Mouse (Mus musculus) myocyte (in vitro differentiated cells): ENCODE measurements around the gene Racgap1. TPM values are rescaled to one million over a fixed set of nuclear protein-coding genes. Genes with fewer than 3 reads are reported as not detected.

Experiments
- H3K27me3 ChIP-seq: one replicate; pipeline ENCODE4 v1.6.1; 2011; ENCODE audit not compliant: control insufficient read depth, insufficient read depth, insufficient read length
- H3K36me3 ChIP-seq: one replicate; pipeline ENCODE4 v1.6.1; 2011; ENCODE audit not compliant: control insufficient read depth, insufficient read depth
- H3K4me2 ChIP-seq: one replicate; pipeline ENCODE4 v1.6.1; 2011; ENCODE audit warnings: low read depth, control low read depth
- H3K4me3 ChIP-seq: one replicate; pipeline ENCODE4 v1.5.1; 2011; ENCODE audit warnings: mild to moderate bottlenecking, control low read depth, moderate library complexity
- H3K79me2 ChIP-seq: one replicate; pipeline ENCODE4 v1.6.1; 2011; ENCODE audit not compliant: control insufficient read depth, insufficient read depth
- H3ac ChIP-seq: one replicate; pipeline ENCODE4 v1.6.1; 2011; ENCODE audit not compliant: control insufficient read depth, insufficient read length
- CEBPB ChIP-seq: IDR thresholded peaks from 2 replicates; pipeline ENCODE4 v1.6.1; 2011; ENCODE audit warnings: mild to moderate bottlenecking, moderate library complexity; ENCODE audit not compliant: poor library complexity, insufficient read depth, severe bottlenecking
- E2F4 ChIP-seq: IDR thresholded peaks from one replicate; pipeline ENCODE4 v1.6.1; 2011; ENCODE audit warnings: mild to moderate bottlenecking, control low read depth, moderate library complexity; ENCODE audit not compliant: insufficient read depth
- MAX ChIP-seq: IDR thresholded peaks from one replicate; pipeline ENCODE4 v1.6.1; 2011; ENCODE audit warnings: low read depth, mild to moderate bottlenecking, control low read depth
- MYOD1 ChIP-seq, 3 experiments: IDR thresholded peaks; one replicate each; pipeline ENCODE4 v1.6.1; 2011; ENCODE audit warnings: control low read depth in 2 of 3, low read depth in 2 of 3, mild to moderate bottlenecking in 2 of 3, moderate library complexity in 1 of 3; ENCODE audit not compliant: insufficient read length in 2 of 3, control insufficient read depth in 1 of 3
- MYOG ChIP-seq, 3 experiments: IDR thresholded peaks; one replicate each; pipeline ENCODE4 v1.6.1; 2011; ENCODE audit warnings: control low read depth in 2 of 3, low read depth in 2 of 3, mild to moderate bottlenecking in 2 of 3; ENCODE audit not compliant: insufficient read length in 2 of 3, control insufficient read depth in 1 of 3, insufficient read depth in 1 of 3
- POLR2A ChIP-seq: IDR thresholded peaks from one replicate; pipeline ENCODE4 v1.6.1; 2011; ENCODE audit warnings: low read depth, mild to moderate bottlenecking, control low read depth, moderate library complexity; ENCODE audit not compliant: insufficient read length
- POLR2AphosphoS2 ChIP-seq: IDR thresholded peaks from one replicate; pipeline ENCODE4 v1.6.1; 2011; ENCODE audit warnings: low read depth, control low read depth; ENCODE audit not compliant: insufficient read length
- REST ChIP-seq: IDR thresholded peaks from one replicate; pipeline ENCODE4 v1.6.1; 2011; ENCODE audit warnings: mild to moderate bottlenecking, control low read depth, moderate library complexity; ENCODE audit not compliant: insufficient read depth, insufficient read length
- SRF ChIP-seq: IDR thresholded peaks from one replicate; pipeline ENCODE4 v1.6.1; 2011; ENCODE audit warnings: low read depth; ENCODE audit not compliant: control insufficient read depth, insufficient read length
- TCF12 ChIP-seq: IDR thresholded peaks from one replicate; pipeline ENCODE4 v1.6.1; 2011; ENCODE audit warnings: mild to moderate bottlenecking, control low read depth; ENCODE audit not compliant: poor library complexity, insufficient read depth, severe bottlenecking
- TCF3 ChIP-seq: IDR thresholded peaks from one replicate; pipeline ENCODE4 v1.6.1; 2011; ENCODE audit warnings: low read depth, control low read depth; ENCODE audit not compliant: insufficient read length
- USF1 ChIP-seq: IDR thresholded peaks from one replicate; pipeline ENCODE4 v1.6.1; 2011; ENCODE audit warnings: low read depth, mild to moderate bottlenecking, control low read depth, moderate library complexity
- polyA plus RNA-seq: library from polyadenylated mRNA; unstranded; fragments of >200 nt; fragmentation: generic; extraction: Trizol; gene quantifications from one replicate; pipeline ENCODE4 v1.2.1, GENCODE M21; 2012; ENCODE audit warnings: missing spikeins

The Racgap1 gene
- polyA plus RNA-seq, 1 experiment, result 99.0 TPM

GRCm38 (mm10) chr15:99602206-99602820 lies 49.1 kb downstream of the Racgap1 start:
- no peak overlapping the region for H3K4me2 ChIP-seq
- no peak for TF ChIP-seq MYOG (IDR thresholded peaks at IDR 0.05; ENCODE audit: control insufficient read depth in 1 of 3, insufficient read depth in 1 of 3, insufficient read length in 2 of 3, low read depth in 2 of 3)
- no peak for TF ChIP-seq E2F4
- H3K27me3 ChIP-seq, result peaks cover 11% of the 10 kb centered on the region

GRCm38 (mm10) chr15:99601823-99602120 lies 49.7 kb downstream of the Racgap1 start:
- no peak overlapping the region for H3K4me3 ChIP-seq
- TF ChIP-seq TCF3, result no peak
- no peak for TF ChIP-seq MYOD1 (IDR thresholded peaks at IDR 0.05; ENCODE audit: control insufficient read depth in 1 of 3, insufficient read length in 2 of 3, low read depth in 2 of 3)
- no peak for TF ChIP-seq USF1
- TF ChIP-seq POLR2AphosphoS2, result no peak
- TF ChIP-seq SRF, result no peak
- no peak for TF ChIP-seq POLR2A
- no peak for TF ChIP-seq TCF12
- no peak for TF ChIP-seq E2F4
- no peak for TF ChIP-seq MAX
- TF ChIP-seq REST, result no peak
- TF ChIP-seq MYOG (IDR thresholded peaks at IDR 0.05; ENCODE audit: control insufficient read depth in 1 of 3, insufficient read depth in 1 of 3, insufficient read length in 2 of 3, low read depth in 2 of 3), result no peak
- TF ChIP-seq CEBPB, result no peak
- H3K36me3 ChIP-seq, result no peaks in the 10 kb centered on the region
- H3K27me3 ChIP-seq, result peaks cover 11% of the 10 kb centered on the region
- no peak overlapping the region for H3K4me2 ChIP-seq
- no peak overlapping the region for H3ac ChIP-seq
- H3K79me2 ChIP-seq, result no peaks in the 10 kb centered on the region

More at GRCm38 (mm10) chr15:99602206-99602820, 49.1 kb downstream of the Racgap1 start:
- Histone ChIP-seq H3K79me2 (no peaks in the 10 kb centered on the region), H3K36me3 (no peaks in the 10 kb centered on the region), H3K4me3 (no peak overlapping the region), H3ac (no peak overlapping the region)

- H3K4me3 ChIP-seq, result no peak within 1 kb of the TSS
- H3K79me2 ChIP-seq, result no peaks in the 10 kb centered on the region
- no peaks in the 10 kb centered on the region for H3K36me3 ChIP-seq
- H3ac ChIP-seq, result no peak within 1 kb of the TSS
- H3K27me3 ChIP-seq, result peaks cover 11% of the 10 kb centered on the region
- H3K4me2 ChIP-seq, result no peak within 1 kb of the TSS
- no peak for TF ChIP-seq MAX
- TF ChIP-seq TCF3, result no peak
- no peak for TF ChIP-seq TCF12
These were observed 50.3 kb downstream of the Racgap1 start, which contains the start of gene Aqp6 for GRCm38 (mm10) chr15:99600986-99601822. Gene Aqp6 (plus strand): TSS chr15:99601400.

- no peak overlapping the region for H3K4me2 ChIP-seq
- H3K4me3 ChIP-seq, result no peak overlapping the region
- H3K27me3 ChIP-seq, result peaks cover 11% of the 10 kb centered on the region
- H3K79me2 ChIP-seq, result no peaks in the 10 kb centered on the region
- H3ac ChIP-seq, result no peak overlapping the region
- no peaks in the 10 kb centered on the region for H3K36me3 ChIP-seq
- TF ChIP-seq TCF12 (no peak), TCF3 (no peak), MYOG (IDR thresholded peaks at IDR 0.05; ENCODE audit: control insufficient read depth in 1 of 3, insufficient read depth in 1 of 3, insufficient read length in 2 of 3, low read depth in 2 of 3) (no peak), MYOD1 (IDR thresholded peaks at IDR 0.05; ENCODE audit: control insufficient read depth in 1 of 3, insufficient read length in 2 of 3, low read depth in 2 of 3) (no peak), SRF (no peak), USF1 (no peak), E2F4 (no peak), MAX (no peak), CEBPB (no peak), POLR2AphosphoS2 (no peak), POLR2A (no peak), REST (no peak)
These were observed 52.0 kb downstream of the Racgap1 start for GRCm38 (mm10) chr15:99599245-99600070.

- Histone ChIP-seq H3K36me3 (no peaks in the 10 kb centered on the region), H3K4me2 (no peak overlapping the region), H3K4me3 (no peak overlapping the region), H3K79me2 (no peaks in the 10 kb centered on the region), H3ac (no peak overlapping the region), H3K27me3 (peaks cover 10% of the 10 kb centered on the region)
- TF ChIP-seq CEBPB (no peak), TCF12 (no peak), MAX (no peak)
These were observed 53.9 kb downstream of the Racgap1 start for GRCm38 (mm10) chr15:99597596-99597995.
